Mouse (Mus musculus) hindlimb bud, embryonic 11.5 days (tissue): ENCODE measurements around the gene Zfp719.

Experiments used
- DNase-seq: peaks from one replicate; pipeline ENCODE4 v3.0.0-alpha.2; 2012; ENCODE audit warnings: low read depth, low spot score; ENCODE audit errors: extremely low spot score

Gene Zfp719

GRCm38 (mm10) chr7:43606896-43607742, 27.7 kb downstream of the Zfp719 start, which contains the start of gene Zfp819:
Zfp819 (plus strand) TSS chr7:43607169.
- peak; percentile 35 for DNase-seq

DNA sequence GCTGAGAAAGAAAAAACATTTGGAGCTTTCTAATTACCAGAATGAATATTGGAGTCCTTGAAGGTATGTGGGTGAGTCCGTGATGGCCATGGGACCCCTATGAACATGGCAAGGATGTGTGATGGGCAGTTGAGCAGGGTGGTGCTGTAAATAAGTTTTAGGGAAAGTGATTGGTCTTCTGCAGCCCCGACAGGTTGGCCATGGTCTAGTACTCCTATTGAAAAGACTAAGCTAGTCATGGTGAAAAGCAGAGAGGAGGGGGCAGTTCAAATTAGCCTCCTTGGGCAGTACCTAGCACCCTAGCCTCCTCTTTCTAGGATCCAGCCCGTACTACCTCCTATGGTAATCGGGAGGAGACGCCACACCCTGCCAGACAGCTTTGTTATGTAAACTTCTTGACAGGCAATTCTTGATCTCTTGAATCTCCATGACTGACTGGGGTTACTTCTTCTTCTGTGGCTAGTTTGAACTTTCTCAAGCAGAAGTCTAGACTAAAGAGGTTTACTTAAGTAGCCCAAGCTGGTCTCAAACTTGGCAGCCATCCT, 28.4 kb downstream of the Zfp719 start:
- DNase-seq, result no peak

GRCm38 (mm10) chr7:43608316-43608824, 29.0 kb downstream of the Zfp719 start:
- no peak for DNase-seq

- no peak for DNase-seq
Measured at GRCm38 (mm10) chr7:43613816-43614551, 34.6 kb downstream of the Zfp719 start.

- DNase-seq, result no peak
Measured at GRCm38 (mm10) chr7:43622927-43623326, 43.5 kb downstream of the Zfp719 start.

- DNase-seq, result no peak
Measured at GRCm38 (mm10) chr7:43623819-43624218, 44.4 kb downstream of the Zfp719 start.

DNA sequence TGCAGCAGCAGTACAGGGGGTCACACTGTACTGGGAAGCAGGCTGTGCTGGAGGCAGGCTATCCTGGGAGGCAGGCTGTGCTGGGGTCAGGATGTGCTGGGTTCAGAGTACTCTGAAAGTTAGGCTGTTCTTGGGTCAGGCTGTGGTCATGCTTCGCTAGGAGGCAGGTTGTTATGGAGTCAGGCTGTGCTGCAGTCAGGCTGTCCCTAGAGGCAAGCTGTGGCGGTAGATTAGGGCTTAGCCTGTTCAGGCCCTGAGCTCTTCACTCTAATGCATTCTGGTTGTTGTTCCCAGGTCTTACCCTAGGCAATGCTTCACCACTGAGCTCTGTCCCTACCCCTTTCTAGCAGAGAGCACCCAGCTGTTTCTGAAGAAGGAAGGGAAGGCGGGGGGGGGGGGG, 45.7 kb downstream of the Zfp719 start:
- DNase-seq, result no peak

DNA sequence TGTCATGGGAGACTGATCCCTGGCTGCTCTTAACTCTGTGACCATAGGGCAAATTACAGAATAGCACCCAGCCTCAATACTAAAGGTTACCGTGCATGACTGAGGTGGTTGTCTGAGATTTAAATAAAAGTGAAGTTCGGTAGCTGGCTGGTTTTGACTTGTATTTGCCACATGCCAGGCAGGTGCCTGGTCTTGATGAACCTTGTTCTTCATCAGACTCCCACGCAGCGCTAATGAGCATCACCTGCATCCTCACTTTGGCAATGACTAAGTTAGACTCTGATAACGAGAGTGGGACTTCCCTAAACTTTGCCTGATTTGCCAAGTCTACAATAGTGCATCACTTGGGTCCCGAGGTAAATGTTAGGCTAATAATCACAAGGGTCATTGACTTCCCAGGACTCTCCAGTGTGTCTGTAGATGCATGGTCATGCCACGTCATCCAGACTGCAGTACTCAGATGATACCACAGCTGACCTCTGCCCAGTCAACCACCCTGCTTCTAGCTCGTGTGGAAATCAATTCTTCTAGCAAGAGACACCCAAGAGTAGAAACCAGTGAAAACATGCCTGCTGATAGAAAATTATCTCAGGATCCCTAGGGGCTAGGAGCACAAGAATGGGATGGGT, 46.5 kb downstream of the Zfp719 start:
- no peak for DNase-seq

DNA sequence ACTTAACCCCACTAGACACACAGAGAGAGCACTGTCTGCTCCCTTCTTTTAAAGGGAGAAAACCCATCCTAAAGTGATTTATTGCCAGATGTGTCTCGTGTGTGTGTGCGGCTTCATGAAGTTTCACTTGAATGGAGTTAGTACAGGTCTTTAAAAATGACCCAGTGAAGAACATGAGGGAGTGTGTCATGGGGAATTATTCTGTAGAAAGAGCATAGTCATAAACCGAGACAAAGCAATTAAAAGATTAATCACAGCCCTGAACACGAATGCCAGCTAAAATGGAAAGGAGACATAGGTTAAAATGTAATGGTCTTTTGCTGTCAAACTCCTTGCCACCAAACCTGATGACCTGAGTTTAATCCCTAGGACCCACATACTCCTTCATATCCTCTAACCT, 54.5 kb downstream of the Zfp719 start:
- no peak for DNase-seq

DNA sequence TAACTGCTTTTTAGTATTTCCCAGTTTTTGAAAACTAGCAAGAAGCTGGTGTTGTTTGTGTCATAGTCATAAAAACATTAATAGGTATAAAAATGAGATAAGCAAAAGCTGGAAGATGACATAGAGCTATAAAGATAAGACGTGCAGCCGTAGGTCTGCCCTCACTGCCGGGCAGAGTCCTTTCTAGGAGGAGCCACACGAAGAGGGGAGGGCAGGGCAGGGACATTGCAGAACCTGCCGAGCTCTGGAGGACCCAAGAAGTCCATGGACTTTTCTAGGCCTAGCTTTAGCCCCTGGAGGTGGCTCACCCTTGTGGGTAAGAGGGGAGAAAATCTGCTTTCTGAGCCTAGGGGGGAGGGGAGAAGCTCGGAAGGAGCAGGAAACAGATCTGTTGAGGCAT, 55.1 kb downstream of the Zfp719 start, which contains the start of gene Ceacam18:
Ceacam18 (plus strand) TSS at position 208 of the 400 bp plus-strand sequence.
- DNase-seq, result no peak

- DNase-seq, result no peak
Measured at GRCm38 (mm10) chr7:43636194-43636593, 56.8 kb downstream of the Zfp719 start.

DNA sequence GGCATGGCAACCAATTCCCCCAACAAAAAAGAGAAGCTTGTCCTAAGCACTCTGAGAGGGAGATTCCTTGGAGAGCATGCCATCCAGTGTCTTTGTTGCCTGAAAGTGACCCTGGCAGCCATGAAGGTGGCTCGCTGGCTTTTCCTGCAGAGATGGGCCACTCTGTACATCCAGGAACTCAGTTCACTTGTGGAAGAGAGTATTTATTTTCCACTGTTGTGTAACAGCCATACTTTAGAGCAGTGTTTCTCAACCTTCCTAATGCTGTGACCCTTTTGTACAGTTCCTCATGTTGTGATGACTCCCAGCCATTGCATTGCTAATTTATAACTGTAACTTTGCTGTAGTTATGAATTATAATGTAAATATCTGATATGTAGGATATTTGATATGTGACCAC, 57.7 kb downstream of the Zfp719 start:
- DNase-seq, result no peak

- no peak for DNase-seq
Measured at GRCm38 (mm10) chr7:43642587-43642986, 63.2 kb downstream of the Zfp719 start.
